Mouse (Mus musculus) granulocyte monocyte progenitor cell, adult 5-6 weeks (primary cell): Measurements from ENCODE around the gene Mmp11. TPM values are rescaled to one million over a fixed set of nuclear protein-coding genes. Genes with fewer than 3 reads are reported as not detected.

Source experiments
- ATAC-seq: replicated peaks from 2 replicates; pipeline ENCODE4 v1.8.0; 2016; ENCODE audit warnings: mild to moderate bottlenecking, moderate TSS enrichment, inconsistent platforms; ENCODE audit not compliant: poor library complexity, severe bottlenecking
- total RNA-seq, 2 experiments: library from RNA; stranded (forward) in 1 of 2; stranded (reverse) in 1 of 2; fragments of 200-712, 200-1000 nt in 1 of 2; fragments of >200 nt in 1 of 2; fragmentation: Nextera tagmentation in 1 of 2; gene quantifications; 2 replicates each; pipeline ENCODE4 v1.2.3; 2014 to 2017

Mmp11 gene
- total RNA-seq (2014; fragmentation: Nextera tagmentation), result 0.41 TPM in 1 of 2 replicates, not detected in the other
- not detected in 2 replicates for total RNA-seq (2017)

DNA sequence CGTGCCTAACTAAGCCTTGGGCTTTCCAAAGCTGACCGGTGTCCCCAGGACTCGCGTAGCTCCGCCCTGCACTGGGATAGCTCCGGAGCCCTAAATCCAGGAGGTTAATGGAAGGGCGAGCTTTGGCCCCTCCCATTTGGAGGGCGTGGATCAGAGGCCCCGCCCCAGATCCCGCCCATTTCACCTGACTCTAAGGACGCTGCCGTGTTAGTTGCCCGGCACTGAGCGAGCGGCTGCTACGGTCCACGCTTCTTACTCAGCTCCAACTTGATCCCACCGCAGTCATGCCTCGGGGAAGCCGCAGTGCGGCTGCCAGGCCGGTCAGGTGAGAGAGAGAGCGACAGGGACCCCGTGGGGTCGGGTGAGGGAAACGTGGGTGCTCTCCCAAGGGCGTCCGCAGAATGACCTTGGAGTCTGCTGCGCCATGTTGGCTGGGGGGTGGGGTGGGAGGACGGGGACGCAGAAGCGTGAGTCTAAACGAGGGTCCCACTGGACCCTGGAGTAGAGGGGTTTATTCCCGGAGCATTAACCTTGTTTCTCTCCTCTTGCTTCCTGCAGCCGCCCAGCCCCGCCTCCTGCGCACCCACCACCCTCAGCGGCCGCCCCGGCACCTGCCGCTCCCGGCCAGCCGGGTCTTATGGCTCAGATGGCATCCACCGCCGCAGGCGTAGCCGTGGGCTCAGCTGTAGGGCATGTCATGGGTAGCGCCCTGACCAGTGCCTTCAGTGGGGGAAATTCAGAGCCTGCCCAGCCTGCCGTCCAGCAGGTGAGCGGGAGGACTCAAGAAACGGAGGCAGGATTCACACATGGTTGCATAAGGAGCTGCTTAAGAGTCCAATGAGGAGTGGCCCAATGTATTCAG is at the start of gene Mmp11:
TSS of gene Mmp11 (minus strand) at position 817 of the 862 bp plus-strand sequence.
- peak; percentile 80 for ATAC-seq

GRCm38 (mm10) chr10:75979432-75979831 is 43.1 kb upstream of the Mmp11 start:
- no peak for ATAC-seq

DNA sequence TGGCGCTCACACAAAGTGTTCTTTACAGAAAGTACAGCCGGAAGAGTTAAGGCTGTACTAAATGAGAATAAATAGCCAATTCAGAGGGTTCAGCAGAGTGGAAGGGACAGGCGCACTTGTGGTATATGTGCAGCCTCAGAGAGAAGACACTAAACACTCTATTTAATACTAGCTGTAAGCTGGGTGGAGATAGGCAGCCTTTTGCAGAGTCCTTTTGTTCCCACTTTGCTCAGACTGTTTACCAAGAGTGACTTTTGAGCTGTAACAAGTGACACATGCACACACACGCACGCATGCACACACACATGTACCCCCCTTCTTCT is 42.5 kb upstream of the Mmp11 start:
- no peak for ATAC-seq

DNA sequence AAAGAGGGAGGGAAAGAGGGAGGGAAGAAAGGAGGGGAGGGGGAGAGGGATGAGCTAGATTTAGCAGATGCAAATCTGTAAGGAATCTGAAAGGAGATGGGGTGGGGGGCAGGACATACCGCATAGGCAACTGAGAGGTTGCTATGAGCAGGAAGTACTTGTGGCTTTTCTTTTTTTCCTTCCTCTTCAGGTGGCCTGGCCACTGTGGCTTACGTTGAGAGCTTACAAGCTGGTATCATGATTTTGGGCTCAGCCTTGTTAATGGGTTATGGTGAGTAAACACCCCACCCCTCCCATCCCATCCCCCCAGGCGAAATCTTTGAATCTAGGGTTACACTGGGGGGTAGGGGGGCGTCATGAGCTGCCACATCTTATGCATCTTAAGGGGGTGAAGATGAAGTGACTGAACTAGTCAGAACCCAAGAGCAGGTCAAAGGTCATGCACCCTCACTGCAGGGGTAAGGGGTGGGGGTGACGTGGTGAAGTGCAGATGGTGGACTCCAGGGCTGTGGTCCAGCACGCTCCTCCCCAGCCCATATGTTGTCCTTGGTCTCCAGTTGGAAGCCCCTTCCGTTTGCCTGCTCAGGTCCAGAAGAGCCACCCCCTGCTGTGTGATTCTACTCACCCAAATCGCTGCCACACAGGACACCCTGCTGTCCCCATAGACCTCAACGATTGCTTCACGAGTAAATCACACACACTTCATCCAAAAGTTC is 42.0 kb upstream of the Mmp11 start:
- peak; percentile 55; the same call in 1 of the 2 replicates for ATAC-seq

- peak; percentile 27; the same call in 1 of the 2 replicates for ATAC-seq
These were observed 38.9 kb upstream of the Mmp11 start for GRCm38 (mm10) chr10:75975216-75975615.

DNA sequence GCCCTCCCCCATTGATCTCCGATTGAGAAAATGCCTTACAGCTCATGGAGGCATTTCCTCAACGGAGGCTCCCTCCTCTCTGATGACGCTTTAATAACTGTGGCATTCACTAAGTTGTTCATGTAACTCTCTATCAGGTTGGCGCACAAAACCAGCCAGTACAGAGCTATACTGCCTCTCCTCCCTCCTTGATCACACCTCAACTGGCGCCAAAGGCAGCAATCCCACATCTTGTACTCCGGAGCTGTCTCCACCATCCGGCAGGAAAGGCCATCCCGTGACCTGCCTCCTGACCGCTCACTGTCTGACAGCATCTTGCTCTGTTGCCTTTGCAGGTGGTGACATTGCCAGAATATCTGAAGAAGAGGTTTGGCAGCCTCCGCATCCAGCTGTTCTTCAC is 37.5 kb upstream of the Mmp11 start:
- ATAC-seq, result no peak

GRCm38 (mm10) chr10:75954381-75954811 is 18.1 kb upstream of the Mmp11 start, which contains the start of gene Gm5134:
TSS of gene Gm5134 (plus strand) at chr10:75954514.
- peak; percentile 77 for ATAC-seq

- ATAC-seq, result peak; percentile 40
These were observed 15.2 kb upstream of the Mmp11 start for GRCm38 (mm10) chr10:75951424-75952050.

GRCm38 (mm10) chr10:75950791-75951210 is 14.5 kb upstream of the Mmp11 start:
- no peak for ATAC-seq

GRCm38 (mm10) chr10:75949053-75950045 is 13.1 kb upstream of the Mmp11 start:
- peak; percentile 41 for ATAC-seq

- ATAC-seq, result no peak
These were observed 11.8 kb upstream of the Mmp11 start for GRCm38 (mm10) chr10:75948079-75948478.

- ATAC-seq, result no peak
These were observed 9.6 kb upstream of the Mmp11 start for GRCm38 (mm10) chr10:75945896-75946295.

- no peak for ATAC-seq
These were observed 8.9 kb upstream of the Mmp11 start for GRCm38 (mm10) chr10:75945213-75945612.

- no peak for ATAC-seq
These were observed 7.9 kb upstream of the Mmp11 start for GRCm38 (mm10) chr10:75944066-75944772.

DNA sequence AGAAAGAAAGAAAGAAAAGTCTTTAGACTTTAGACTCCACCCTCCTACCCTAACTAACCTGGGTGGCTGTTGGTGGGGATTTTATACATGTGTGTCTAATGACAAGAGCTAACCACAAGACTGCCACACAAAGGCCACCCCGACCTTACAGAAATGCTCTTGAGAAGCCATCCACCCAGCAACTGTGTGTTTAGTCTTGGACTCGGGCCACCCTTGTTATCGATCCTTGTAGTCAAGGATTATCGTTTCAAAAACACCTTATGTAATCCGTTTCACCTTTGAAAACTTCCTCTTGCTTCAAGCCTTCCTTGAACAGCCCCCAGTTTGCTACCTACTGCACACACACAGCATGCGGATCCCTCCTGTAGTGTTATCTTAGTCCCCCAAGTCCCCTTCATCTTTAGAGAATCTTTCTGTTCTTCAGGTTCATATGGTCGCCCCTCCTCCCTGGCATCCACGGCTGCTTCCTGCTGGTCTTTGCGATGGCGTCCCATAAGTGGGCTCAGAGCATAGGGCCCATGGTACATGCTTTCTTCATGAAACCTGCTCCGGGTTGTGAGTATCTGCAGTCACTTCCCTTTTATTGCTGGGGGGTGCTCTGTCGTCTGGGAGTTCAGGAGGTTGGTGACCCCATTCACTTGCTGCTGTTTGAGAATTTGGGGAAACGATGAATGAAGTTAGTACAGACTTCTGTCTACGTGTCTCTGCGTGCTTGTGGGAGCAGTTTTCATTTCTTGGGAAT is 6.6 kb upstream of the Mmp11 start, which contains the start of gene Vpreb3:
TSS of gene Vpreb3 (plus strand) at position 322 of the 742 bp plus-strand sequence.
- peak; percentile 78 for ATAC-seq

- no peak for ATAC-seq
These were observed 4.9 kb upstream of the Mmp11 start for GRCm38 (mm10) chr10:75941042-75941824.

GRCm38 (mm10) chr10:75940520-75940919 is 4.2 kb upstream of the Mmp11 start, which contains the start of gene Gm867:
TSS of gene Gm867 (minus strand) at chr10:75940672.
- no peak for ATAC-seq
